Mouse (Mus musculus) gastrocnemius, postnatal 4 days (tissue): ENCODE measurements around the gene Olfr319. TPM values are rescaled to one million over a fixed set of nuclear protein-coding genes. Genes with fewer than 3 reads are reported as not detected.
"Not testable (repeated sequence)": the region's sequence is repeated elsewhere in the genome, so short reads cannot be mapped to it uniquely, and the experiment has no call there.

ENCODE experiments used
- DNase-seq, 2 experiments: peaks; one replicate each; pipeline ENCODE4 v3.0.0; 2021 to 2022; ENCODE audit warnings: low spot score in 2 of 2, mixed read lengths in 2 of 2
- long read RNA-seq, 2 experiments: library from polyadenylated mRNA; stranded (forward); transcript quantifications; one replicate each; pipeline ENCODE4 v2.0.0; 2021
- total RNA-seq, 2 experiments: library from RNA; stranded (reverse); gene quantifications; 2 replicates each; pipeline ENCODE4 v1.2.3; 2021

Gene Olfr319
- not detected for total RNA-seq
- long read RNA-seq, experiment 1, result 0 reads
- long read RNA-seq, experiment 2, result 0 reads

DNA sequence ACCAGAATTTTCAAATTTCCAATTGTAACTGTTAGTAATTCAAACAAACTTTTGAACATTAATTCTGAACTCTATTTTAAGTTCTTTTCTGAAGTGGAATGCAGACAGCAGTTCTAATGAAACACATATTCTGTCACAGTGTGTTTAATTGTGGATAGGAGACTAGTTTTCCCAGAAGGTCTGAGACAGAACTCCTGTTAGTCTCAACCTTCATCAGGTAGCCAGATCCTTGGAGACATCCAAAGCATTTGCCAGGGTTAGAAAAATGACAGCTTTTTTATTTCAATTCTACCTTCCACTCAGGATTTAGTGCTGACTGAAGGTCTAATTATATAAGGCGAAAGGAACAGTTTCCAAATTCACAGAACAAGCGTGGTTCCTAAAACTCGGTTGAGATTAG lies at the start of gene Olfr319:
Olfr319 (plus strand) TSS at position 301 of the 400 bp plus-strand sequence.
- DNase-seq, result no peak

DNA sequence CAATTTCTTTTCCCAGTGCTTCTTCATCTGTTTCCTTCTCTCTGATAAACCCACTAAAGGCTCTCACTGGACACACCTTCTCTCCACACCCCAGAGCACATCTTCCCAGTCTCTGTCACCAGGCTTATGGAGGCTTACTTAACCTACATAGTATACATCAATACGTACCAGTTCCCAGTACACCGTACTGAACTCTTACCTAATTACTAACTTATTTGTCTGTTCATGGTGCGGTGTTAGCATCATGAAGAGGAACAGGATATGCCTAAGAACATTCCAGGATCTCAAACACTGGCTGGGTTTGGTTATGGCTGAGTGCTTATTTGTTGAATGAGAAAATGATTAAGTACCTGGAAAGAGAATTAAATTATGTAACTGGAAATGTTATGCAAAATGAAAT lies 43.8 kb upstream of the Olfr319 start:
- DNase-seq, result no peak

DNA sequence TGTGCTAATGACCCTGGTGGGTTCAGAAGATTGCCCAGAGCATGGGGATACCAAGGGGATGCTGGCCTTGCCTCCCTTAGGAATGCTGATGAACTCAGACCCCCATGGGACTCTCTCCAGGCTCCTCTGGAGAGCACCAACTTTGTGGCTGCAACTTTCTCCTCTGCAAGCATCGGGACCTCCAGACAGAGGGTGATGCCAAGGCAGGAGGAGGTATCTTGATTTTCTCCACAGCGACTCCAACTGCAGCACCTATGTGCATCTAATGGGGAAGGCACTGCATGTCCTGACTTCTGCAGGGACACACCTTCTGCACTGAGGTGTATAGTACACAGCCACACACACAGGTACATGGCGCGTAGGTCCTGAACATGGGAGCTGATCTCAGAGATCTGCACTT lies 40.4 kb upstream of the Olfr319 start, which contains the start of gene Olfr322:
Olfr322 (plus strand) TSS at position 187 of the 400 bp plus-strand sequence.
- DNase-seq, result no peak

DNA sequence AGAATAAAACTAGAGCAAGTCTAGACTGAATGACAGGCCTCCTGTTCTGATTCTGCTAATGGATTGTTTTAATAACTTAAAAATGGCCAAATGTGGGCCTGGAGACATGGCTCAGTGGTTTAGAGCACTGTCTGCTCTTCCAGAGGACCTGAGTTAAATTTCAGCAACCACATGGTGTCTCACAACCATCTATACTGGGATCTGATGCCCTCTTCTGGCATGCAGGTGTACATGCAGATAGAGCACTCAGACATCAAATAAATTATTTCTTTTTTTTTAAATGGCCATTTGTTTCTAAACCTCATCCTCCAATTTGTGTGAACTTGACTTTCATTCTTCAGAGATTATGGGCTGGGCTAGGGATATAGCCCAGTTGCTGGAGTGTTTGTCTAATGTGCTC lies 29.7 kb upstream of the Olfr319 start:
- DNase-seq, result no peak

DNA sequence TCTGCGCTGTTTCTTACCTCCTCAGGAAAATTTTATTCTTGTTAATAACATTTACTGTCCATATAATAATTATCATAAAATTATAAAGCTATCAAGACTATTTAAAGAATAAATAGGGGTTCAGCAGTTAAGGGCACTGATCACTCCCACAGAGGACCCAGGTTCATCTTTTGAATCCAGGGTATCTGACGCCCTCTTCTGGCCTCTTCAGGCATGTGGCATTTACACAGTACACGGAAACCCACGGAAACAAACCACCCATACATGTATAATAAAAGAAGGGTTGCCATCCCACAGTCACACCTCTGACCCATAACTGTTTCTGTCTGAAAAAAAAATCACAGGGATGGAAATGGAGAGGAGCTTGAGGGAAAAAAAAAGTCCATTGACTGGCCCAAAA lies 27.1 kb upstream of the Olfr319 start:
- no peak for DNase-seq

DNA sequence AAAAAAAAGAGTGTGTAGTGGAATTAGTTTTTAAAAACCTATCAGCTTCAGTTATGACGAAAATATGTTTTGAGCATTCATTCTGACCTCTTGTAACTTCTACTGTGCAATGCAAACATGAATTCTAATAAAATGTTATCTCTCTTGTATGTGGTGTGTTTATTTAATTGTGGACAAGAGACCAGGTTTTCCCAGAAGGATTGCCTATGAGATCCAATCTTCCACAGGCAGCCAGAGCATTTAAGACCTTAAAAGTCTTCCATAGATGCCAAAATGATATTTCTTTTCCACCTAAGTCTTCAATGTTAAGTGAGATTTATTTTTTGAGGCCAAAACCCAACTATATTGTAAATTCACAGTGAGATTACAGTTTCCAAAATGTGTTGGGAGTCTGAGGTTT lies 18.2 kb upstream of the Olfr319 start, which contains the start of gene Olfr320:
Olfr320 (plus strand) TSS at position 301 of the 400 bp plus-strand sequence.
- DNase-seq, result no peak

DNA sequence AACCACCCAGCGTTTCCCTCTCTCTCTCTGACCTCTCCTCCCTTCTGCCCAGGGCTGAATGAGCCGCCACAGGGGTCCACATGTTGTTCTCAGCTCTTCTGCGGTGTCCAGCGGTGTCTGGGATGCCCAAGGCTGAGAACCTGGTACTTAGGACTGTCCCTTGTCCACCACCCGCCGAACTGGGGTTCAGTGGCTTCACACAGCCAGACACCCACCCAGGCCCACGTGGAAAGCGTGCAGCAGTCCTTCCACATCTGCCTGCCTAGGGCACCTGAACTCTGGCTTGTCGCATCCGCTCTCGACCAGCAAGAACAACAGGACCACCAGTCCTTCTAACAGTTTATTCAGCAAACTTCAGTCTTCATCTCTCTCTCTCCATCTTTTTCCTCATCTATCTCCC lies 10.1 kb downstream of the Olfr319 start:
- DNase-seq, result no peak

DNA sequence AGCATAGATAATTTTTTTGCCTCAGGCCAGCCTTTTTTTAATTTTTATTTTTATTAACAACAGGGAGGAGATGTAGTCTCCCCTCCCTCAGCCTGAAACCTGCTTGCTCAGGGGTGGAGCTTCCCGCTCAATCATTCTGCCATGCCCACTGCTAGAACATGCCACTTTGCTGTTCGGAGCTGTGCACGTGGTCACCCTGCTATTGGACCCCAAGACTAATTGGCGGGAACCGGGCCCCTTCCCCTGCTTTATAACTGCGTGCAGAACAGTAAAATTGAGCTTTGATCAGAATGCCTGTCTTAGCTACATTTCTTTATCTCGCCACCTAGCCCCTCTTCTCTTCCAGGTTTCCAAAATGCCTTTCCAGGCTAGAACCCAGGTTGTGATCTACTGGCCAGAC lies 18.8 kb downstream of the Olfr319 start:
- not testable (repeated sequence) for DNase-seq

DNA sequence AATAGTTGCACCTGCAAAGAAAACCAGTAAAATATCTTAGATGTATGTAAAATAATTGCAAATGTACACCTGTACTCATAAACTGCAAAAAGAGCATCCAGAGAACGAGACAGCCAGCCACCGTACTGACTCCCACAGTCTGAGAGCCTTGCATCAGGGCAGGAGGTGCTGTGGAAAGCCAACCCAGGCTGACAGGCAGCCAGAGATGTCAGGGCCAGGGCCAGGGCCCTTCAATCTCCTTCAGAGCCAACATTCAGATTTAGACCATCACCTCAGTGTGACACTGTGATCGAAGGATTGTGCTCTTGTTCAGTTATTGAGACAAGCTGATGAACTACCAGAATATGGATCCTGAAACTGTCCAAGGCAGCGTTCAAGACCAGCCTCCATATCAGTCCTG lies 20.7 kb downstream of the Olfr319 start:
- no peak for DNase-seq

DNA sequence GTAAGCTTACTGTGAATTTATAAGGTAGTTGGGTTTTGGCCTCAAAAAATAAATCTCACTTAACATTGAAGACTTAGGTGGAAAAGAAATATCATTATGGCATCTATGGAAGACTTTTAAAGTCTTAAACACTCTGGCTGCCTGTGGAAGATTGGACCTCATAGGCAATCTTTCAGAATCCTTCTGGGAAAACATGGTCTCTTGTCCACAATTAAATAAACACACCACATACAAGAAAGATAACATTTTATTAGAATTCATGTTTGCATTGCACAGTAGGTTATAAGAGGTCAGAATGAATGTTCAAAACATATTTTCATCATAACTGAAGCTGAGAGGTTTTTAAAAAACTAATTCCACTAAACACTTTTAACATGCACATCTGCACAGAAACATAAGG lies 25.0 kb downstream of the Olfr319 start, which contains the start of gene Olfr318:
Olfr318 (minus strand) TSS at position 101 of the 400 bp plus-strand sequence.
- DNase-seq, result no peak

DNA sequence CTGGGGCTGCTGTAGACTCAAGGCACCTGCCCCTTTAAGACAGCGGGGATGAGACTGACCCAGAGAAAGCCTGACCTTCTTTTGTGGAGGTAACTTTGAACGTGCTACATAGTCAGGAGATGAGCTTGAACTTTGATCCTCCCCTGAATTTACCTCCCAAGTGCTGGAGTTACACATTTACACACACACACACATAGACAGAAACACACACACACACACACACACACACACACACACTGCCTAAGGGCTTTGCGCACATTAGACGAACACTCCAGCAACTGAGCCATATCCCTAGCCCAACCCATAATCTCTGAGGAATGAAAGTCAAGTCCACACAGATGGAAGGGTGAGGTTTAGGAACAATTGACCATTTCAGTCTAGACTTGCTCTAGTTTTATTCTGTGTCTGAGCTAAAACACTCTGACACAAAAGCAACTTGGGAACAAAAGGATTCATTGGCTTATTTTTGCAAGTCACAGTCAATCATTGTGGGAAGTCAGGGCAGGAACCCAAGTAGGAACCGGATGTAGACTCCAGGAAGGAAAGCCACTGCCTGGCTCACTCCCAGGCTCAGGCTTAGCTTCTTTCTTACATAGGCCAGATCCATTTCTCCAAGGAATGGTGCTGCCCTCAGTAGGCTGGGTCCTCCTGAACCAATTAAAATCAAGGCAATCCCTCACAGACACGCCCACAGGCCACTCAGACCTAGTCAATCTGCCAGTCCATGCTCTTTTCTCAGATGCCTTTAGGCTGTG lies 29.1 kb downstream of the Olfr319 start:
- DNase-seq, result not testable (repeated sequence)

DNA sequence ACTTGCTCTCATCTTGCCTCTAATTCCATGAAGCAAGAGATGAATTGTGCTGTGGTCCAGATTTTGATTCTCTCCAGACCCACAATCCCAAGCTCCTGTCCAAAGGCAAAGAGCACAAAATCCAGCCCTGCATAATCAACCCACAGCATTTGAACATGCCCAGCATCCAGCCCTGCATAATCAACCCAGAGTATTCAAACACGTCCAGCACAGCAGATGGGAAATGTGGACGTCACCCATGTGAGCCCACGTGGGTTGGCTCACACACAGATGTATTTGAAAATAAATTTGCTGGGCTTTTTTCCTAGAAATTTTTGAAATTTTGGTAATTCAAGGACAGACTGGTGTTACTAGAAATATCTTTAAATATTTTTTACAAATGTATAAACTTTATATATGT lies 34.4 kb downstream of the Olfr319 start:
- DNase-seq, result no peak

DNA sequence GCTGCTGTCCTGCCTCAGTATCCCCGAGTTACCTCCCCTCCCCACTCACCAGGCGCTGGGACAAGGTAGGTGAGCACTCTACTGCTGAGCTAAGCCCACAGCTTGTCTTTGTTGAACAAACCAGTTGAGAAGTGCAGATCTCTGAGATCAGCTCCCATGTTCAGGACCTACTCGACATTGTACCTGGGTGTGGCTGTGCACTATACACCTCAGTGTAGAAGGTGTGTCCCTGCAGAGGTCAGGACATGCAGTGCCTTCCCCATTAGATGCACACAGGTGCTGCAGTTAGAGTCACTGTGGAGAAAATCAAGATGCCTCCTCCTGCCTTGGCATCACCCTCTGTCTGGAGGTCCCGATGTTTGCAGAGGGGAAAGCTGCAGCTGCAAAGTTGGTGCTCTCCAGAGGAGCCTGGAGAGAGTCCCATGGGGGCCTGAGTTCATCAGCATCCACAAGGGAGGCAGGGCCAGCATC lies 39.9 kb downstream of the Olfr319 start, which contains the start of gene Olfr317:
Olfr317 (minus strand) TSS at position 421 of the 471 bp plus-strand sequence.
- no peak for DNase-seq

DNA sequence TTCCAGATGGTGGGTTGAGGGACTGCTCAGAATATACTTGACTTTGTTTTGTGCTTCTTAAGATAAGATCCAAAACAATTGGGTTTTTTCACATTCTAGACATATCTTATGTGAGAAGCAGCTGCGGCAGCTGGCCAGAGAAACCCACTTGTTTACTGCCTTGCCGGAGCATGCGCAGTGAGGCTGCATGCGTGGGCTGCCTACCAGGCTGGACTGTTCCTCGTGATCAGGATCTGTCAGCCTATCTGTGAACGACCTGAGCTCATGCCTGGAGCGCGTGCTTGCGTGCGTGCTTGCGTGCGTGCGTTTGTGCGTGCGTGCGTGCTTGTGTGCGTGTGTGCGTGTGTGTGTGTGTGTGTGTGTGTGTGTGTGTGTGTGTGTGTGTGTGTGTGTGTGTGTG lies 52.1 kb downstream of the Olfr319 start:
- not testable (repeated sequence) for DNase-seq

DNA sequence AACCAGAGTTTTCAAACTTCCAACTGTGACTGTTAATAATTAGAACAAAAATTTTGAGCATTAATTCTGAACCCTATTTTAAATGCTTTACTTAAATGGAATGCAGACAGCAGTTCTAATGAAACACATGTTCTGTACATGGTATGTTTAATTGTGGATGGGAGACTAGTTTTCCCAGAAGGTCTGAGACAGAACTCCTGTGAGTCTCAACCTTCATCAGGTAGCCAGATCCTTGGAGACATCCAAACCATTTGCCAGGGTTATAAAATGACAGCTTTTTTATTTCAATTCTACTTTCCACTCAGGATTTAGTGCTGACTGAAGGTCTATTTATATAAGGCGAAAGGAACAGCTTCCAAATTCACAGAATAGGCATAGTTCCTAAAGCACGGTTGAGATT lies 53.5 kb downstream of the Olfr319 start, which contains the start of gene Olfr316:
Olfr316 (plus strand) TSS at position 301 of the 400 bp plus-strand sequence.
- DNase-seq, result no peak

Other genes with a start within 250 kb of the Olfr319 start
- gene Lypd9, start 246.2 kb upstream of the Olfr319 start, total RNA-seq, result not detected
- gene Olfr30, start 236.9 kb upstream of the Olfr319 start, total RNA-seq, result not detected
- not detected for gene Olfr332, start 206.6 kb upstream of the Olfr319 start, total RNA-seq
- gene Olfr331, start 196.6 kb upstream of the Olfr319 start, total RNA-seq, result not detected
- gene Olfr330, start 164.3 kb upstream of the Olfr319 start, total RNA-seq, result not detected
- gene Olfr329-ps, start 152.7 kb upstream of the Olfr319 start, total RNA-seq, result not detected
- gene Olfr328, start 143.5 kb upstream of the Olfr319 start, total RNA-seq, result not detected
- gene Olfr224, start 128.6 kb upstream of the Olfr319 start, total RNA-seq, result not detected
- gene Olfr325, start 121.4 kb upstream of the Olfr319 start, total RNA-seq, result not detected
- not detected for gene Olfr324, start 104.0 kb upstream of the Olfr319 start, total RNA-seq
- gene 2210407C18Rik, start 83.1 kb upstream of the Olfr319 start, total RNA-seq, result not detected
- gene Olfr323, start 68.7 kb upstream of the Olfr319 start, total RNA-seq, result not detected
- gene Trim58, start 58.7 kb upstream of the Olfr319 start, total RNA-seq, result under 1 TPM in 1 of 2 experiments, not detected in 1; 0.13 TPM
- not detected for gene Olfr322, start 40.4 kb upstream of the Olfr319 start, total RNA-seq
- gene Olfr320, start 18.1 kb upstream of the Olfr319 start, total RNA-seq, result not detected
- not detected for gene Olfr318, start 24.9 kb downstream of the Olfr319 start, total RNA-seq
- not detected for gene Olfr317, start 40.0 kb downstream of the Olfr319 start, total RNA-seq
- gene Olfr316, start 53.6 kb downstream of the Olfr319 start, total RNA-seq, result not detected
- not detected for gene Olfr315, start 74.0 kb downstream of the Olfr319 start, total RNA-seq
- not detected for gene Olfr314, start 83.8 kb downstream of the Olfr319 start, total RNA-seq
- under 1 TPM in 1 of 2 experiments, not detected in 1; 0.52 TPM for gene Fam183b, start 102.8 kb downstream of the Olfr319 start, total RNA-seq
- gene Olfr313, start 115.8 kb downstream of the Olfr319 start, total RNA-seq, result not detected
- gene Olfr312, start 130.1 kb downstream of the Olfr319 start, total RNA-seq, result not detected
- gene Olfr311, start 140.1 kb downstream of the Olfr319 start, total RNA-seq, result not detected
- gene Gm12258, start 148.0 kb downstream of the Olfr319 start, total RNA-seq, result 1 to 10 TPM; 3.7 to 4.5 TPM
- 1 to 10 TPM; 3.2 to 3.6 TPM for gene 2810021J22Rik, start 168.1 kb downstream of the Olfr319 start, total RNA-seq
- 1 to 10 TPM; 6.9 to 8.1 TPM for gene Zfp39, start 205.1 kb downstream of the Olfr319 start, total RNA-seq
- under 1 TPM in 1 of 2 experiments, not detected in 1; 0.18 TPM for gene Btnl10, start 218.7 kb downstream of the Olfr319 start, total RNA-seq
- 100 to 1,000 TPM; 161 to 162 TPM for gene Rnf187, start 239.8 kb downstream of the Olfr319 start, total RNA-seq
- 10 to 100 TPM in 1 of 2 experiments, 1 to 10 TPM in 1; 9.8 to 17.0 TPM for gene Hist3h2ba, start 249.8 kb downstream of the Olfr319 start, total RNA-seq